In genomic region chr19:55861746-55862145, GRCm38 (mm10) we compare ENCODE assay signal across 20 mouse cellular contexts.
DNase-seq lines count a peak whose midpoint lies in the region; ATAC-seq and TF ChIP-seq lines count a peak whose summit lies in the region.
"Had no signal": no experiment of that assay in that cellular context is flagged by ENCODE, and none has a peak within 500 bp of the region (broad histone marks: within the 10 kb centered on the region; RNA-seq: fewer than 3 reads in every experiment).

No protein-coding gene starts in this region.

- DNase-seq in heart, adult 9 months (ENCODE audit: low spot score in 2 of 2) = no peak
- peak; percentile 36 for DNase-seq in c-Kit-negative CD71-positive TER-119-positive erythroid progenitor cells, embryonic 14.5 days (ENCODE audit: low read depth, low spot score)
- DNase-seq in liver, embryonic 11.5 days (ENCODE audit: low spot score) = peak; percentile 41
- DNase-seq: adrenal gland, postnatal 36 days; cerebellum, postnatal 10 days; embryo, embryonic 11 days; kidney, adult 11 months; kidney, postnatal 14 days; spleen, adult 18-20 months had no signal

- TF ChIP-seq CTCF in small intestine, adult 2 months (IDR thresholded peaks at IDR 0.05; ENCODE audit: extremely low read depth, insufficient read length, insufficient replicate concordance, low read depth, low read length) = no peak

- H3K4me2 ChIP-seq in heart, embryonic 11.5 days = no peak overlapping the region
- H3K4me2 ChIP-seq in liver, embryonic 11.5 days = no peak overlapping the region; the same call in 1 of the 2 replicates
- no peak overlapping the region for H3K4me2 ChIP-seq in hindbrain, embryonic 16.5 days (ENCODE audit: low read length)
- no peak overlapping the region for H3K4me2 ChIP-seq in kidney, embryonic 16.5 days (replicated peaks; ENCODE audit: low read depth, low read length)
- H3K4me2 ChIP-seq: embryonic facial prominence, embryonic 15.5 days; hindbrain, embryonic 13.5 days had no signal

- peak overlapping the region; percentile 31; the same call in 1 of the 2 replicates for H3K27ac ChIP-seq in heart, embryonic 11.5 days (ENCODE audit: low read depth, low read length)
- H3K27ac ChIP-seq in liver, embryonic 11.5 days (ENCODE audit: low read depth, low read length) = peak overlapping the region; percentile 63
- peak overlapping the region; percentile 84 for H3K27ac ChIP-seq in small intestine, adult 2 months (ENCODE audit: insufficient read depth, low read depth, low read length)
- no peak overlapping the region for H3K27ac ChIP-seq in hindbrain, embryonic 16.5 days (ENCODE audit: low read depth, low read length)
- H3K27ac ChIP-seq in kidney, embryonic 16.5 days (ENCODE audit: low read length) = no peak overlapping the region
- H3K27ac ChIP-seq: embryonic facial prominence, embryonic 15.5 days; hindbrain, embryonic 13.5 days had no signal

- no peaks in the 10 kb centered on the region for H3K27me3 ChIP-seq in heart, embryonic 11.5 days (ENCODE audit: control insufficient read depth, insufficient read depth, low read length)
- no peaks in the 10 kb centered on the region for H3K27me3 ChIP-seq in liver, embryonic 11.5 days (replicated peaks; ENCODE audit: control insufficient read depth, insufficient read depth, low read length)
- no peaks in the 10 kb centered on the region for H3K27me3 ChIP-seq in small intestine, adult 2 months (ENCODE audit: control insufficient read depth, insufficient read depth, low read length)
- no peaks in the 10 kb centered on the region for H3K27me3 ChIP-seq in hindbrain, embryonic 16.5 days (replicated peaks; ENCODE audit: control insufficient read depth, insufficient read depth, low read length)
- H3K27me3 ChIP-seq in kidney, embryonic 16.5 days (ENCODE audit: insufficient read depth, low read length) = no peaks in the 10 kb centered on the region
- H3K27me3 ChIP-seq: embryonic facial prominence, embryonic 15.5 days; hindbrain, embryonic 13.5 days had no signal

- no peaks in the 10 kb centered on the region for H3K9me3 ChIP-seq in heart, embryonic 11.5 days (replicated peaks; ENCODE audit: control insufficient read depth, low read length)
- no peaks in the 10 kb centered on the region for H3K9me3 ChIP-seq in liver, embryonic 11.5 days (ENCODE audit: control insufficient read depth, low read length)
- no peaks in the 10 kb centered on the region for H3K9me3 ChIP-seq in hindbrain, embryonic 16.5 days (ENCODE audit: control insufficient read depth, low read length)
- H3K9me3 ChIP-seq in kidney, embryonic 16.5 days (ENCODE audit: low read length) = no peaks in the 10 kb centered on the region
- H3K9me3 ChIP-seq: embryonic facial prominence, embryonic 15.5 days; hindbrain, embryonic 13.5 days had no signal

- no peak overlapping the region for H3K4me3 ChIP-seq in heart, embryonic 11.5 days (ENCODE audit: low read depth, low read length)
- H3K4me3 ChIP-seq in liver, embryonic 11.5 days (ENCODE audit: low read depth, low read length) = no peak overlapping the region
- H3K4me3 ChIP-seq in small intestine, adult 2 months (ENCODE audit: low read depth, low read length) = no peak overlapping the region
- no peak overlapping the region for H3K4me3 ChIP-seq in hindbrain, embryonic 16.5 days (ENCODE audit: low read length)
- no peak overlapping the region for H3K4me3 ChIP-seq in kidney, embryonic 16.5 days (ENCODE audit: low read length)
- H3K4me3 ChIP-seq: embryonic facial prominence, embryonic 15.5 days; hindbrain, embryonic 13.5 days had no signal

- H3K36me3 ChIP-seq in heart, embryonic 11.5 days (ENCODE audit: control insufficient read depth, insufficient read depth, low read length) = no peaks in the 10 kb centered on the region
- H3K36me3 ChIP-seq in liver, embryonic 11.5 days (ENCODE audit: control insufficient read depth, insufficient read depth, low read length) = no peaks in the 10 kb centered on the region
- H3K36me3 ChIP-seq in small intestine, adult 2 months (ENCODE audit: control insufficient read depth, insufficient read depth, low read length) = peaks cover 1% of the 10 kb centered on the region; the same call in 1 of the 2 replicates
- no peaks in the 10 kb centered on the region for H3K36me3 ChIP-seq in hindbrain, embryonic 16.5 days (ENCODE audit: control insufficient read depth, insufficient read depth, low read length)
- peaks cover 6% of the 10 kb centered on the region; the same call in 1 of the 2 replicates for H3K36me3 ChIP-seq in kidney, embryonic 16.5 days (ENCODE audit: insufficient read depth, low read length)
- H3K36me3 ChIP-seq: hindbrain, embryonic 13.5 days had no signal

- WGBS in heart, embryonic 11.5 days (ENCODE audit: insufficient replicate concordance) = 43% methylated on average over 2 of the region's 2 CpGs
- 45% methylated on average over 2 of the region's 2 CpGs for WGBS in liver, embryonic 11.5 days
- WGBS in small intestine, adult 2 months = 21% methylated on average over 2 of the region's 2 CpGs
- WGBS in hindbrain, embryonic 16.5 days = 69% methylated on average over 2 of the region's 2 CpGs
- WGBS in kidney, embryonic 16.5 days = 50% methylated on average over 2 of the region's 2 CpGs

- TF ChIP-seq POLR2A in small intestine, adult 2 months (IDR thresholded peaks at IDR 0.05; ENCODE audit: low read depth, low read length) = no peak

- H3K9ac ChIP-seq in heart, embryonic 11.5 days (ENCODE audit: low read depth, low read length) = no peak overlapping the region
- H3K9ac ChIP-seq in liver, embryonic 11.5 days (ENCODE audit: low read depth, low read length) = no peak overlapping the region
- H3K9ac ChIP-seq in hindbrain, embryonic 16.5 days (ENCODE audit: low read depth, low read length) = no peak overlapping the region
- H3K9ac ChIP-seq in kidney, embryonic 16.5 days (replicated peaks; ENCODE audit: low read length) = no peak overlapping the region
- H3K9ac ChIP-seq: embryonic facial prominence, embryonic 15.5 days; hindbrain, embryonic 13.5 days had no signal

- peaks cover 29% of the 10 kb centered on the region for H3K4me1 ChIP-seq in heart, embryonic 11.5 days (ENCODE audit: control insufficient read depth, insufficient read depth, low read length)
- peaks cover 53% of the 10 kb centered on the region for H3K4me1 ChIP-seq in liver, embryonic 11.5 days (replicated peaks; ENCODE audit: control insufficient read depth, insufficient read depth, low read length)
- H3K4me1 ChIP-seq in small intestine, adult 2 months (ENCODE audit: control insufficient read depth, insufficient read depth, insufficient read length, low read length) = peaks cover 76% of the 10 kb centered on the region
- H3K4me1 ChIP-seq in hindbrain, embryonic 16.5 days (ENCODE audit: control insufficient read depth, insufficient read depth, low read depth, low read length) = no peaks in the 10 kb centered on the region
- 0 out of 2 replicates have a peak, but pooled peaks cover 3% of the 10 kb centered on the region for H3K4me1 ChIP-seq in kidney, embryonic 16.5 days (ENCODE audit: insufficient read depth, low read length)
- H3K4me1 ChIP-seq: hindbrain, embryonic 13.5 days had no signal

- peak; percentile 74 for ATAC-seq in heart, embryonic 11.5 days (replicated peaks; ENCODE audit: insufficient number of reproducible peaks, low FRiP score, low TSS enrichment)
- peak; percentile 82 for ATAC-seq in liver, embryonic 11.5 days (replicated peaks; ENCODE audit: low FRiP score)
- no peak for ATAC-seq in hindbrain, embryonic 16.5 days
- ATAC-seq in kidney, embryonic 16.5 days (ENCODE audit: low FRiP score, low TSS enrichment) = no peak
- no peak for ATAC-seq in frontal cortex, adult (ENCODE audit: low TSS enrichment)
- ATAC-seq: activated CD4-positive, CD25-positive, alpha-beta regulatory T cell, adult 4 months; forebrain, embryonic 14.5 days; lung, postnatal 0 days; midbrain, embryonic 16.5 days had no signal

Comparison
In these comparisons a context has a peak if more than half of its experiments do, and no peak if none do; other contexts are left out.
1. ATAC-seq: peak in heart, embryonic 11.5 days (single experiment) and liver, embryonic 11.5 days (single experiment); none in hindbrain, embryonic 16.5 days (single experiment), kidney, embryonic 16.5 days (single experiment) and frontal cortex, adult (single experiment).
2. H3K27ac ChIP-seq: peak in heart, embryonic 11.5 days (single experiment), liver, embryonic 11.5 days (single experiment) and small intestine, adult 2 months (single experiment); none in hindbrain, embryonic 16.5 days (single experiment) and kidney, embryonic 16.5 days (single experiment).
3. DNase-seq: peak in c-Kit-negative CD71-positive TER-119-positive erythroid progenitor cells, embryonic 14.5 days (single experiment) and liver, embryonic 11.5 days (single experiment); none in heart, adult 9 months (0 of 2).